Mouse (Mus musculus) heart, embryonic 11.5 days (tissue): ENCODE data around the gene Stradb. TPM values are rescaled to one million over a fixed set of nuclear protein-coding genes. Genes with fewer than 3 reads are reported as not detected.
"Not testable (repeated sequence)": the region's sequence is repeated elsewhere in the genome, so short reads cannot be mapped to it uniquely, and the experiment has no call there.

Experiments used
- ATAC-seq: fragments of 200-750 bp; cut with Nextera tagmentation; replicated peaks from 2 replicates; pipeline ENCODE4 v1.8.0; 2017; ENCODE audit warnings: moderate library complexity; ENCODE audit not compliant: insufficient number of reproducible peaks, low FRiP score, low TSS enrichment
- H3K27ac ChIP-seq: fragments of 300-500 bp; sonication (generic); 2 replicates; pipeline ENCODE4 v1.5.1; 2014; ENCODE audit warnings: mild to moderate bottlenecking, low read depth, low read length
- H3K27me3 ChIP-seq: fragments of 300-500 bp; sonication (generic); 2 replicates; pipeline ENCODE4 v1.6.1; 2014; ENCODE audit warnings: mild to moderate bottlenecking, low read length, mixed read lengths; ENCODE audit not compliant: control insufficient read depth, insufficient read depth
- H3K36me3 ChIP-seq: fragments of 300-500 bp; sonication (generic); 2 replicates; pipeline ENCODE4 v1.6.1; 2014; ENCODE audit warnings: mild to moderate bottlenecking, low read length, moderate library complexity, mixed read lengths; ENCODE audit not compliant: control insufficient read depth, insufficient read depth
- H3K4me1 ChIP-seq: fragments of 300-500 bp; sonication (generic); 2 replicates; pipeline ENCODE4 v1.6.1; 2014; ENCODE audit warnings: low read length; ENCODE audit not compliant: control insufficient read depth, insufficient read depth
- H3K4me2 ChIP-seq: fragments of 300-500 bp; sonication (generic); 2 replicates; pipeline ENCODE4 v1.6.1; 2014; ENCODE audit warnings: mild to moderate bottlenecking, moderate library complexity
- H3K4me3 ChIP-seq: fragments of 300-500 bp; sonication (generic); 2 replicates; pipeline ENCODE4 v1.5.1; 2014; ENCODE audit warnings: low read depth, low read length
- H3K9ac ChIP-seq: fragments of 300-500 bp; sonication (generic); 2 replicates; pipeline ENCODE4 v1.6.1; 2014; ENCODE audit warnings: mild to moderate bottlenecking, low read depth, low read length, moderate library complexity
- H3K9me3 ChIP-seq: fragments of 300-500 bp; sonication (generic); replicated peaks from 2 replicates; pipeline ENCODE4 v1.6.1; 2016; ENCODE audit warnings: low read length; ENCODE audit not compliant: control insufficient read depth
- WGBS: fragments of 180-500 bp; shearing (Covaris S2); extraction: QIAGEN DNeasy Blood & Tissue Kit; methylation state at CpG from one replicate; pipeline ENCODE4 v1.1.7; 2014; ENCODE audit not compliant: insufficient replicate concordance; 5-methylcytosine and 5-hydroxymethylcytosine counted together
- polyA plus RNA-seq: library from polyadenylated mRNA; unstranded; fragments of >200 nt; fragmentation: Nextera tagmentation; extraction: Ambion mirVana; gene quantifications from 2 replicates; pipeline ENCODE4 v1.2.1, GENCODE M21; 2014

The Stradb gene
- polyA plus RNA-seq, 1 experiment from 2014 or later = 26.9 TPM

DNA sequence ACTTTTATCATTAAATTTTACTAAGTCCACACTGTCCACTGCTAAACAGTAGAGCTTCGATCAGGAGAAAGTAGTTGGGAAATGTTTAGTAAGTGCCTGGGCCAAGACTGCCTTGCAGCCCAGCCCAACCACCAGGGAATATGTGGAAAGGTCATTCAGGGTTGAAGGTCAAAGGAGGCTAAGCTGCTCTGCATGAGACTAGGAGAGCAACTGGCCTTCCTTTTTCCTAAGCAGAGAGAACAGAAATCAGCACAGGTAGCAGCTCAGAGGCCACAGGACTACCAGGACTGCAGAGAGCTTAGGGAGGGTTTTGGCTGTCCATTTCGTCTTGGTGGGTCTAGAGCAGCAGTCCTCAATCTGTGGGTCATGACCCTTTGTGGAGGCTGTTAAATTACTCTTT is 15.4 kb upstream of the Stradb start:
- Histone ChIP-seq H3K27me3 (no peaks in the 10 kb centered on the region), H3K36me3 (no peaks in the 10 kb centered on the region), H3K9me3 (no peaks in the 10 kb centered on the region), H3K27ac (peak overlapping the region; percentile 54; the same call in 1 of the 2 replicates), H3K4me2 (no peak overlapping the region; the same call in 1 of the 2 replicates), H3K4me1 (peaks cover 67% of the 10 kb centered on the region), H3K9ac (no peak overlapping the region), H3K4me3 (no peak overlapping the region)
- no peak for ATAC-seq
- 39% methylated on average over 2 of the region's 2 CpGs for WGBS

GRCm38 (mm10) chr1:58958789-58959526 is 14.4 kb upstream of the Stradb start:
- H3K4me3 ChIP-seq, H3K36me3 ChIP-seq, ATAC-seq, H3K27me3 ChIP-seq, H3K9me3 ChIP-seq, H3K27ac ChIP-seq, H3K9ac ChIP-seq, H3K4me2 ChIP-seq: not testable (repeated sequence)
- H3K4me1 ChIP-seq = peaks cover 61% of the 10 kb centered on the region
- WGBS = 79% methylated on average over 16 of the region's 16 CpGs

GRCm38 (mm10) chr1:58959682-58960081 is 13.6 kb upstream of the Stradb start:
- 75% methylated on average over 2 of the region's 2 CpGs for WGBS
- Histone ChIP-seq H3K9ac (no peak overlapping the region), H3K27me3 (no peaks in the 10 kb centered on the region), H3K4me2 (no peak overlapping the region), H3K36me3 (no peaks in the 10 kb centered on the region), H3K9me3 (no peaks in the 10 kb centered on the region), H3K4me1 (peaks cover 55% of the 10 kb centered on the region), H3K27ac (no peak overlapping the region), H3K4me3 (no peak overlapping the region)
- ATAC-seq = no peak

GRCm38 (mm10) chr1:58961152-58961893 is 12.0 kb upstream of the Stradb start:
- peak overlapping the region; percentile 31 for H3K4me2 ChIP-seq
- ATAC-seq = no peak
- no peak overlapping the region for H3K9ac ChIP-seq
- H3K9me3 ChIP-seq = no peaks in the 10 kb centered on the region
- peaks cover 43% of the 10 kb centered on the region for H3K4me1 ChIP-seq
- no peaks in the 10 kb centered on the region for H3K27me3 ChIP-seq
- H3K27ac ChIP-seq = peak overlapping the region; percentile 82; the same call in 1 of the 2 replicates
- H3K4me3 ChIP-seq = no peak overlapping the region
- WGBS = 51% methylated on average over 12 of the region's 12 CpGs
- H3K36me3 ChIP-seq = no peaks in the 10 kb centered on the region

- Histone ChIP-seq H3K4me1 (peaks cover 41% of the 10 kb centered on the region), H3K36me3 (no peaks in the 10 kb centered on the region), H3K4me2 (no peak overlapping the region), H3K9me3 (no peaks in the 10 kb centered on the region), H3K4me3 (no peak overlapping the region), H3K27me3 (no peaks in the 10 kb centered on the region), H3K27ac (peak overlapping the region; percentile 82), H3K9ac (no peak overlapping the region)
- WGBS = 56% methylated on average over 5 of the region's 5 CpGs
- ATAC-seq = peak; percentile 67
Observed at GRCm38 (mm10) chr1:58962418-58962817, 10.9 kb upstream of the Stradb start.

DNA sequence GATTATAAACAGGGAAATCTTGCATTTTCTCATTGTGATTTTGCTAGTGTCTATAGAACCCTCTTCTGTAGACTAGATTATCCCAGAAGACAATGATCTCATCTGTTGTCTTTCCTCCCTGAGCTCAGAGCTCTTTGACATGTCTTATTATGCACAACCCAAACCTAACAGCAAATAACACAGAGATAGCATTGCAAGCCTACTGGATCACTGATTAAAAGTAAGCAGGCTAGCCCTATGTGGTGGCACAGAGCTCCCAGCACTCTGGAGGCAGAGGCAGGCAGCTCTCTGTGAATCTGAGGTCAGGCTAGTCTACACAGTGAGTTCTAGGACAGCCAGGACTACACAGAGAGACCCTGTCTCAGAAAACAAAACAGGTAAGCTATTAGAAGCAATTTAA is 10.5 kb upstream of the Stradb start:
- no peak overlapping the region for H3K4me2 ChIP-seq
- H3K27me3 ChIP-seq = no peaks in the 10 kb centered on the region

GRCm38 (mm10) chr1:58967534-58967933 is 5.8 kb upstream of the Stradb start:
- H3K4me3 ChIP-seq = no peak overlapping the region
- H3K36me3 ChIP-seq = no peaks in the 10 kb centered on the region
- no peak for ATAC-seq

More for the DNA sequence above, 10.5 kb upstream of the Stradb start:
- Histone ChIP-seq H3K4me1 (peaks cover 39% of the 10 kb centered on the region), H3K27ac (peak overlapping the region; percentile 82), H3K36me3 (no peaks in the 10 kb centered on the region), H3K4me3 (no peak overlapping the region), H3K9me3 (no peaks in the 10 kb centered on the region), H3K9ac (no peak overlapping the region)
- ATAC-seq = no peak

GRCm38 (mm10) chr1:58970054-58970453 is 3.3 kb upstream of the Stradb start:
- Histone ChIP-seq H3K4me3 (peak overlapping the region; percentile 79), H3K4me2 (peak overlapping the region; percentile 85), H3K9ac (peak overlapping the region; percentile 31; the same call in 1 of the 2 replicates), H3K9me3 (no peaks in the 10 kb centered on the region), H3K4me1 (peaks cover 26% of the 10 kb centered on the region), H3K27ac (0 out of 2 replicates have a peak overlapping the region, but pooled peaks have one; percentile 51), H3K27me3 (no peaks in the 10 kb centered on the region), H3K36me3 (no peaks in the 10 kb centered on the region)
- WGBS = 35% methylated on average over 5 of the region's 5 CpGs
- no peak for ATAC-seq

More at GRCm38 (mm10) chr1:58967534-58967933, 5.8 kb upstream of the Stradb start:
- Histone ChIP-seq H3K27me3 (no peaks in the 10 kb centered on the region), H3K9ac (no peak overlapping the region), H3K9me3 (no peaks in the 10 kb centered on the region), H3K27ac (no peak overlapping the region), H3K4me1 (peaks cover 33% of the 10 kb centered on the region), H3K4me2 (no peak overlapping the region)
- WGBS = 44% methylated on average over 4 of the region's 4 CpGs
